Mouse (Mus musculus) testis, adult 10 weeks (tissue): Measurements from ENCODE around the gene Uba3. TPM values are rescaled to one million over a fixed set of nuclear protein-coding genes. Genes with fewer than 3 reads are reported as not detected.

ENCODE experiments used
- polyA plus RNA-seq: library from polyadenylated mRNA; stranded (reverse); fragments of 350-450 nt; fragmentation: Illumina TruSeq; extraction: RNeasy Lipid Tissue Mini Kit (QIAGEN cat#74804); gene quantifications from one replicate; pipeline ENCODE4 v1.2.3, GENCODE M21; 2014; ENCODE audit warnings: low read depth, low replicate concordance

The Uba3 gene
- polyA plus RNA-seq: 89.0 TPM

DNA sequence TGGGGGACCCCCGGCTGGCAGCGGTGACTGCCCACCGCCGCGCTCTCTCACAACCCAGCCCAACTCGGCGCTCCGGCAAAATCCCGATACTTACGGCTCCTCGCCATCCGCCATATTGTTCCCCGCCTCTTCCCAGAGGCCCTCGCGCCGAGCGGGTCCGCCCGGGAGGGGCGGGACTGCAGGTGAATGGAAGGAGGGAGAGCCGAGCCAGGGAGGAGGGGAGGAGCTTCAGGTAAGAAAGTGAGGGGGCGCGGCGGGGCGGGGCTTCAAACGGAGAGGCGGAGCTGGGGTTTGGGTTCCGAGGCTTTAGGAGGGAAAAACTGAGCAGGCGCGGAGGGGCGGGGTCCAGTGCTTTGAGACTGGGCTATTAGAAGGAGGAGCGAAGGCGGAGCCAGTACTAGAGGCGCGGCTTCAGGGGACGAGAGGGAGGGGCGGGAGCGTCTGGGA, at the start of gene Uba3:
TSS of gene Uba3 (minus strand) at position 209 of the 447 bp plus-strand sequence.

DNA sequence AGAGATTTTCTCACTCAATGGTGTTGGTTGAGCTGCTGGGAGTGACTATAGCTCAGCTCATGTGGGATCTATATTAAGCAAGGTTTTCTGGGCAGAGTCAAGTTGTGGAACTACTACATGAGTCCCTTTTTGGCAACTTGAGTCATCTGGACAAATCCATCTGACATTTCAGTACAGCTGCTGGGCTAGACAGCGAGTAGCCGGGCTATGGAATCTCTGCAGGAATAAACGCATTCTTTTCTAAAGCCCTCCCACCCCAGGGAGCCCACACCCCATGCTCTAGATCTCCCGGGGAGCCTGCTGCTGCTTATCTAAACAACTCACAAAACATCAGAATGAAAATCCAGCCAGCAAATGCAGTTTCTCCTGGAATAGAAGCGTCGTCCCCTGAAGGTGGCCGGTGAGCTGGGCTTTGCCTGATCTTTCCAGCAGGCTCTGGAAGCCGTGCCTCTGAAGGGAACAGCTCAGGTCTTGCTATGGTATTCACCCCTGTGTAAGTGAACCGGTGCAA, 47.3 kb upstream of the Uba3 start, which contains the start of gene Lmod3:
TSS of gene Lmod3 (minus strand) at position 49 of the 511 bp plus-strand sequence.

GRCm38 (mm10) chr6:97210191-97210961, 4.9 kb upstream of the Uba3 start, which contains the start of gene Arl6ip5:
Arl6ip5 (plus strand) TSS chr6:97210689.

GRCm38 (mm10) chr6:97178491-97179366, 26.7 kb downstream of the Uba3 start, which contains the start of gene Tmf1:
Tmf1 (minus strand) TSS chr6:97179122.

GRCm38 (mm10) chr6:97148383-97149251, 56.8 kb downstream of the Uba3 start, which contains the start of gene Eogt:
Eogt (minus strand) TSS chr6:97149182.

Other genes starting within 250 kb of the Uba3 start
- 1.8 TPM for gene Fam19a4, start 145.2 kb downstream of the Uba3 start, polyA plus RNA-seq
- 4.3 TPM for gene Eogt, start 56.5 kb downstream of the Uba3 start, polyA plus RNA-seq
- gene Tmf1, start 26.5 kb downstream of the Uba3 start, polyA plus RNA-seq: 292 TPM
- 8.0 TPM for gene Arl6ip5, start 5.0 kb upstream of the Uba3 start, polyA plus RNA-seq
- not detected for gene Lmod3, start 47.1 kb upstream of the Uba3 start, polyA plus RNA-seq